Mouse (Mus musculus) kidney, adult 2 months (tissue): ENCODE measurements around the gene Atp5l.

Experiments
- CTCF ChIP-seq: fragments of 200-500 bp; conservative IDR thresholded peaks from 2 replicates; pipeline ENCODE4 v1.5.1; 2011; ENCODE audit warnings: low read depth, mild to moderate bottlenecking, control low read depth, low read length, moderate library complexity, mixed read lengths; ENCODE audit not compliant: insufficient read depth, insufficient read length
- POLR2A ChIP-seq: fragments of 200-500 bp; IDR thresholded peaks from one replicate; pipeline ENCODE4 v1.6.1; 2011; ENCODE audit warnings: low read depth, low read length, control low read depth

DNA sequence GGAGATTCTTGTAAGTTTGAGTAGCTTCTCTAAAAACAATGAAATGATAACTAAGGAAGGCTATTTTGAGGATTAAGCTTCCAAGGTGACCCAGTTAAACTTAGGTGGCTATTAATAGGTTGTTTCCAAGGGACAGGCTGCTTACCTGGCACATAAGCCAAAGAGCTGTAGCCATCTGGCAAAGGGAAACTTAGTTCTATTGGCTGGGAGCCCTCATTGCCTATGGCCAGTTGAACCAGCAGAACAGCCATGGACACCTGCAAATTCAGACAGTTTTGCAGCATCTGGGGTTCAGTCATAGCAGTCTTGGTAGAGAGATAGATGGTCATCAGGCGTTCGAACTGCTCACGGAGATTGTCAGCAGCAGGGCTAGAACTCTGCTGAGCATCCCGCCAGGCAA lies 21.9 kb upstream of the Atp5l start:
- TF ChIP-seq CTCF (no peak), POLR2A (no peak)
